Mouse (Mus musculus): Measurements from ENCODE around the gene Lypd4.
"Not testable (repeated sequence)": the region's sequence is repeated elsewhere in the genome, so short reads cannot be mapped to it uniquely, and the experiment has no call there.

The Lypd4 gene

DNA sequence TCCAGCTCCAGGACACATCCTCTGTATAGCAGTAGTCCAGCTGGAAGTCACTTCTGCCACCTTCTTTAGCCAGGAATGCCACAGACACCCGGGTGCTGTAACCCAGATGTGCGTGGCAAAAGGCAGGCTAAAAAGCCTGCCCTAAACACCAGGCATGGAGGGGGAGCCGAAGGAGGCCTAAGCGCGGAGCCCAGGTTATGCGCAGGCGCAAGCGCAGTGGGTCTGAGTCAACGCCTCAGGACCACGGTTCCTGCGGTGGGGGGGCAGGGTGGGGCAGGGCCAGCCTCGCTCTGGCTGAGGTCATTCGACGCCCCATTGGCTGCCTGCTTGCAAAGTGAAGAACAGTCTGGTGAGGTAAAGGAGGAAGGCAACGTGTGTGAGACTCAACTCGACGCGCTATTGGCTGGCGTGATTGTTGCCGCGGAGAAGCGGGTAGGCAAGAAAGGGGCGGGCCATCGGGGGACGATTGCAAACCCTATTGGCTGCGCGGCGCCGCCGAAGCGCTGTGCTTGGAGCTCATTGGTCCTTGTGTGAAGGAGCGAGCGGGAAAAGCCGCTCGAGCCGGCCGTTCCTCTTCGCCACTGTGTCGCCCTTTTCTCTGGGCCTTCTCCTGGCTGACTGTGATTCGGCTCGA is at the start of gene Lypd4, which contains the start of gene Dmrtc2:
Gene Lypd4, minus strand, starts transcription at position 410 of the 634 bp plus-strand sequence.
Gene Dmrtc2, plus strand, starts transcription at position 526 of the 634 bp plus-strand sequence.
- no peak for DNase-seq (ENCODE audit: low spot score in 2 of 2)

DNA sequence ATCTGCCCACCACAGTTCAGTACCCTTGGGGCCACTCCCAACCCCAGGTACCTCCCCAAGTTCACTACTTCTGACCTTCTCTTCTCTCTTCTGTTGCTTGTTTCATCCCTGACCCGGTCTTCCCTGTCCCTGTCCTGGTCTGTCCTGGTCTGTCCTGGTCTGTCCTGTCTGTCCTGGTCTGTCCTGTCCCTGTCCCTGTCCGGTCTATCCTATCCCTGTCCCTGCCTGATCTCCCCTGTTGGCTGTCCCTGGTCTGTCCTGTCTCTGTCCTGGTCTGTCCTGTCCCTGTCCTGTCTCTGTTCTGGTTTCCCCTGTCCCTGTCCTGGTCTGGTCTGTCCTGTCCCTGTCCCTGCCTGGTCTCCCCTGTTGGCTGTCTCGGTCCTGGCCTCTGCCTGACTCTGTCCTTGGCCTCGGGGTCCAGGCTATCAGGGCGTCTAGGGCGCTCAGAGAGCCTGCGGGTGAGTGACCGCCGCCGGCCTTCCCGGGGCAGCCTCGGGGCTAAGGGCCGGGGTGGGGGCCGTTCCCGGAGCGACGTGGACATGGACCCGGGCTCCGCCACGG is 49.1 kb upstream of the Lypd4 start:
- no peak for DNase-seq (ENCODE audit: low spot score in 2 of 2)

DNA sequence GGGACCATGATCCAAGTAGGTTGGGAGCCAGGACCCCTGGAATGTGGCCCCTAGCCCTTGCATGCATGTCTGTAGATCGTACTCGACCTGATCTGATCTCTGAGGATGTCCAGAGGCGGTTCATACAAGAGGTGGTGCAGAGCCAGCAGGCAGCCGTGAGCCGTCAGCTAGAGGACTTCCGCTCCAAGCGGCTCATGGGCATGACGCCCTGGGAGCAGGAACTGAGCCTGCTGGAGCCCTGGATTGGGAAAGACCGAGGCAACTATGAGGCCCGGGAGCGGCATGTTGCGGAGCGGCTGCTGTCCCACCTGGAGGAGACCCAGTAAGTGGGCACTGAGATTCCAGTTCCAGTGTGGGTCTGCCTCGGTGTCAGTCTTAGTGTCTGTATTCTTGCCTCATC is 42.7 kb upstream of the Lypd4 start:
- no peak for DNase-seq (ENCODE audit: low spot score in 2 of 2)

DNA sequence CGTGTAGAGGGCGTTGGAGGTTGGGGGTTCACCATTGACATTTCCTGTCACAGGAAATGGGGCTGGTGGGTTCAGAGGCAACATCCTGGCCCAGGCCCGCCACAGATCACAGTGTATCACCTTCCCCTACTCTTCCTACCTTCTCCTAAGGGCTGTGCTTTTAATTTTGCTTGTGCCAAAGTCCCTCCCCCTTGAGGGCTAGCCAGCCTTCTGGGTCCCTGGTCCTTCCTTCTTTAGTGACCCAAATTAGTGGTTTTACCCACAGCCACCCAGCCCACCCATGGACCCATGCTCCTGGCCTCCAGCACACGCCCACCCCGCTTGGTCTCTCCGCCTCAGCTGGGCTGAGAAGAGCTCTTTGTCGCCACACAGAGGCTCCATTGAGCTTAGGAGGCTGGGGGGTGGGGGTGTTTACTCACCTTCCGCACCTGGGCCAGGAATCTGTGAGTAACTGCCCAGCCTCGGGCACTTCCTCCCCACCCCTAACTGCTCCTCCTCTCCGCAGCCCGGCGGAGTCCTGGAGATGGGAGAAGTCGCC is 37.5 kb upstream of the Lypd4 start:
- peak; percentile 80 to 83 for DNase-seq (ENCODE audit: low spot score in 2 of 2)

- no peak for DNase-seq (ENCODE audit: low spot score in 2 of 2)
These were observed 36.8 kb upstream of the Lypd4 start for GRCm38 (mm10) chr7:24906551-24906950.

DNA sequence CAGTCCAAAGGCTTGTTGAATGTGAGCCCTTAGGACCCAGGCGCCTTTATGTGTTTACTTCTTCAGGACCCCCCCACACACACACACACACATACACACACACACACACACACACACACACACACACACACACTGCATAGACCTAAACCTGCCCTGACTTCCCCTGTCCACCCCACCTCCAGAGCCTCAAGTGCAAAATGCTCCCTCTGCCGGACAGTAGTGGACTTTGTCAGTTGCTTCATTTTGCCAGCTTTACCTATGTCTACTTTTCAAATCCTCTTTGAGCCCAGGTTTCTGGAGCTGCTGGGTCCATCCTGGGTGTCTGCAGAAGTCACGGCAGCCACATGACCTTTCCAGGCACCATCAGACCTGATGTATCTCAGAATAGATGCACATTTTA is 35.2 kb upstream of the Lypd4 start:
- DNase-seq (ENCODE audit: low spot score in 2 of 2): peak; percentile 53 to 57

DNA sequence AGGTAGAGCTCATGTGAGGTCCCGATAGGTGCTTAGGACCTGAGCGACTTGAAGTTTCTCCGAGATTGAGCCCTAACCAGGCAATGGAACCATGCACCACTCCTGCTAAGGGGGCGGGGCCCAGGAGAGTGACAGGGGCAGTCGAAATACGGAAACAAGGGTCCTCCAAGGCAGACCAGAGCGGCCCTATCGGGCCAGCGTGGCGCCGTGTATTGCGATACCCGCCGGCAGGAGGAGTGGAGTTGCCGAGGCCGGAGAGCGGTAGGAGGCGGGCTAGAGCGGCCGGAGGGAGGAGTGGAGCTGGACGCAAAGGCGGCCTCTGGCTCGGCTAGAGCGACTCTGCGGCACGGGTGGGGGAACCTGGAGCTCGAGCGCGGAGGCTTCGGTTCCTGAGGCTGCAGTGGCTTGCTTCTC is 34.3 kb upstream of the Lypd4 start:
- peak; percentile 96 to 97 for DNase-seq (ENCODE audit: low spot score in 2 of 2)

GRCm38 (mm10) chr7:24903444-24903825 is 33.7 kb upstream of the Lypd4 start:
- DNase-seq (ENCODE audit: low spot score in 2 of 2): no peak

DNA sequence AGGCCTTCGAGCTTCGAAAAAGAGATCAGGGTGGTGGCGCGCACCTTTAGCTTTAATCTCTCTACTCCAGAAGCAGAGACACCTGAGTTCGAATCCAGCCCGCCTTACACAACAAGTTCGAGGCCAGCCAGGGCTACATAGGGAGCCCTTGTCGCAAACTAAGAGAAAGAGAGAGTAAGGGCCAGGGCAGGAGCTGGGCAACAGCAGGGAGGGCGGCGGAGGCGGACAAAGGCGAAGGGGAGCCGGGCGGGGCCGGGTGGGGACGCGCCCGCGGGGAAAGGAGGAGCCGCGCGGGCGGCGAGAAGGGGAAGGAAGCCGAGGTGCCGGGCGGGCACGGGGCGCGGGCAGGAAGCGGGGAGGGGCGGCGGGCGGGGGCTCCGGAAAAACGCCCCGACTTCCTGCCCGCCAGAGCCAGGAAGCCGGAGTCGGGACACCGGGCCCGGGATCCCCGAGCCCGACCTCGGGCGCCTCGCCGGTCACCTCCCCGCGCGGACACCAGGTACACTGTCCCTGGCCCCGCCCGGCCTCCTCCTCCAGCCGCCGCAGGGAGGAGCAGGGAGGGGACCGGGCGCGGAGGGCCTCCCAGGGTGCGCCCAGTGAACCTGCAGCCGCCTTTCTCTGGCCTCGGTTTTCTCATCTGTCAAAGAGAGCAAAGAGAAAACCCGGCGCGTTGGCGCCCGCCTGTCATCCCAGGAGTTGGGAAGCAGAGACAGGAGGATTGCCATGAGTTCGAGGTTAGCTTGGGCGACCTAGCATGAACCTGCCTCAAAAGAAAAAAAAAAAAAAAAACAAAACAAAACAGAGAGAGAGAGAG is 33.1 kb upstream of the Lypd4 start, which contains the start of gene Arhgef1:
Gene Arhgef1, plus strand, starts transcription at position 283 of the 814 bp plus-strand sequence.
- DNase-seq (ENCODE audit: low spot score in 2 of 2): peak; percentile 72 to 83

DNA sequence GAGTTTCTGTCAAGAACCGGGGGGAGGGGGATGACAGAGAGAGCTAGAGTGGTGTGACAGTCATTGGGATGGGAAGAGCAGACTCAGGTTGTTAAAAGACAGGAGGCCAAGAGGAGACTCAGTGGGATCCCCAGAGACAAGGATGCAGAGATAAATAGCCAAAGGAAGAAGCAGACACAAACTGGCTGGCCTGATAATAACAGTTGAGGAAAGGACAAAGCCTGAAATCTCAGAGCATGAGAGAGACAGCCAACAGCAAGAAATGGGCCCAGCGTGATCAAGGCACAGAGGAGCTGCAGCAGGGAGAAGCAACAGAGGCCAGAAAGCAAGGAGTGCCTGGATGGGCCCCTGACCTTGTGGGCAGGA is 32.5 kb upstream of the Lypd4 start:
- DNase-seq (ENCODE audit: low spot score in 2 of 2): no peak

- DNase-seq (ENCODE audit: low spot score in 2 of 2): no peak
These were observed 32.1 kb upstream of the Lypd4 start for GRCm38 (mm10) chr7:24901842-24902241.

- no peak for DNase-seq (ENCODE audit: low spot score in 2 of 2)
These were observed 31.4 kb upstream of the Lypd4 start for GRCm38 (mm10) chr7:24901114-24901513.

DNA sequence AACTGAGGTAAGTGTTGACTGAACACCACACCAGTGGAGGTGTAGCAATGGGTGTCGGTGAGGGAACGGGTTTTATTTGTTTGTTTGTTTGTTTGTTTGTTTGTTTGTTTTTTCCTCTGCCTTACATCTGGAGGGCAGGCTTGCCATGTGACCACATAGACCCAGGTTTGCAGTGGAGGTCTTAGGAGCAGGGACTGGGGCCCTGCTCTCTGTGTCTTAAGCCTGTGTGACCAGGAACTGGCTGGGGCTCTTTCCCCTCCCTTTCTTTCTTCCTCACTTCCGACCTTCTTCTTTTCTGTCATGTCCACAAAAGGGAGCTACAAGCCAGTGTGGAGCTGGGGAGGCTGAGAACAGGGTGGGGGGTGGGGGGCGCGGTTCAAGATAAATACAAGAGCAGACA is 28.2 kb upstream of the Lypd4 start:
- no peak for DNase-seq (ENCODE audit: low spot score in 2 of 2)

DNA sequence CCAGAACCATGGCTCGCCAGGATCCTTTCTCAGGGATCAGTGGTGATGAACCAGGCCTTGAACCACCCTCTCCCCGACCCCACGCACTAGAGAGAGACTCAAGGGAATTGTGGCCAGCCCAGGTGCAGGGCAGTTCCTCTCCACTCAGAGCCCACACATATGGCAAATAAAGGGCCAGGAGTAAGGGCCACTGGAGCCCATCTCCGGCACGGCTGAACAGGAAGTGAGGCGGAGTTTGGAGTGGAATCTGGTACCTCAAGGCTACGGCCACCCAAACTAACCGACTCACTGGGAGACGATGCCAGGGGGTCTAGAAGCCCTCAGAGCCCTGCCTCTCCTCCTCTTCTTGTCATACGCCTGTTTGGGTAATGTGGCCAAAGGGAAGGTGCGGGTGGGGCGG is 27.5 kb upstream of the Lypd4 start, which contains the start of gene Cd79a:
Gene Cd79a, plus strand, starts transcription at position 158 of the 400 bp plus-strand sequence.
- DNase-seq (ENCODE audit: low spot score in 2 of 2): no peak

- no peak for DNase-seq (ENCODE audit: low spot score in 2 of 2)
These were observed 26.5 kb upstream of the Lypd4 start for GRCm38 (mm10) chr7:24896269-24896668.

DNA sequence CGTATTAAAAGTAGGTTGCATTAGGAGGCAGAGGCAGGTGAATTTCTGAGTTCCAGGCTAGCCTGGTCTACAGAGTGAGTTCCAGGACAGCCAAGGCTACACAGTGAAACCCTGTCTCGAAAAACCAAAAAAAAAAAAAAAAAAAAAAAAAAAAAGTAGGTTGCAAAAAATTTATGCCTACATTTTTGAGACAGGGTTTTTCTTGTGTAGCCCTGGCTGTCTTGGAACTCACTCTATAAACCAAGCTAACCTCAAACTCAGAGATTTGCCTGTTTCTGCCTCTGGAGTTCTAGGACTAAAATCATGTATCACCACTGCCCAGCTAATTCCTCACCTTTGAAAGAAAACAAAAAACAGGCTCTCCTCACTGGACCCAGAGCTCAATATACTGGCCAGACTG is 26.0 kb upstream of the Lypd4 start:
- DNase-seq (ENCODE audit: low spot score in 2 of 2): not testable (repeated sequence)

- no peak for DNase-seq (ENCODE audit: low spot score in 2 of 2)
These were observed 22.4 kb upstream of the Lypd4 start for GRCm38 (mm10) chr7:24892125-24892583.

GRCm38 (mm10) chr7:24891241-24892124 is 21.7 kb upstream of the Lypd4 start:
- no peak for DNase-seq (ENCODE audit: low spot score in 2 of 2)

DNA sequence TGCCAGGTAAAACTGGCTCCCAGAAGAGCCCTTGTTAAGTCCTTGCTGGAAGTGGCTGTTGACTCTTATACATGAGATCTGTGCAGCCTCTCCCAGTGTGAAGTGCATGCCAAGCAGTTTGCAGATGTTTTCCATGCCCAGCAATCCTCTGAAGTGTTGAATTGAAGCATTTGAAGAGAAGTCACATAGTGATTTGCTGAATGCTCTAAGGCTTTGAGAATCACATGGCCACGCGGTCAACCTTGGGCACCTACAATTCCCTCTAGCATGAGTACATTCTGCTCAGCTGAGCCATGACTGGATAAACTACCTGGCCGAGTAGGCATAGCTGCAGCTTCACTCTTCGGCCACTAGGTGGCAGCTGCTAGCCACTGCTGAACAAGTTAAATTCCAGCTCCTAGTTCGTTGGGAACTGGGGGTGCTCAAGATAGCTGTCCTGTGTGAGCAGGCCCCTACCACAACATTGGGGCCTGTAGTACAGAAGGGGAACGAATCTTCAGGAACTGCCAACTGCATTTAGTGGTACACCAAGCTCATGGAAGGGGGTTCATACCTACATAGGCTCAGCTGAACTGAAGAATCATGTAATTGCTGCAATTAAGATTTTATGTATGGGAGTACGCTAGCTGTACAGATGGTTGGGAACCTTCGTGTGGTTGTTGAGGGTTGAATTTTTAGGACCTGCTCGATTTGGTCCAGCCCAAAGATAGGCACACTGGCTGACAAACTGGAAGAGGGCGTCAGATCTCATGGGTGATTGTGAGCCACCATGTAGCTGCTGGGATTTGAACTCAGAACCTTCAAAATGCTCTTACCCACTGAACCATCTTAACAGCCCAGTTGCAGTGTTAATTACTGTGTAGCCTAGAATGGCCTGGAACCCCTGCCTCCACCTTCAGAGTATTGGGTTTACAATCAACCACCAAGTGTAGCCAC is 20.8 kb upstream of the Lypd4 start:
- DNase-seq (ENCODE audit: low spot score in 2 of 2): peak; percentile 57 to 76
